Mouse (Mus musculus) spleen, adult 12 weeks (tissue): ENCODE results near the gene Ost4.

Experiments used
- DNase-seq: peaks from one replicate; pipeline ENCODE4 v3.0.0; 2022; ENCODE audit warnings: low spot score

The Ost4 gene

GRCm38 (mm10) chr5:30907413-30908059 is at the start of gene Ost4:
Gene Ost4 (minus strand): TSS chr5:30907788.
- peak; percentile 97 for DNase-seq

- no peak for DNase-seq
Observed at GRCm38 (mm10) chr5:30955751-30956150, 48.2 kb upstream of the Ost4 start.

GRCm38 (mm10) chr5:30954556-30954955 is 47.0 kb upstream of the Ost4 start:
- DNase-seq, result no peak

GRCm38 (mm10) chr5:30954065-30954464 is 46.5 kb upstream of the Ost4 start:
- DNase-seq, result no peak

GRCm38 (mm10) chr5:30952551-30952950 is 45.0 kb upstream of the Ost4 start:
- no peak for DNase-seq

- no peak for DNase-seq
Observed at GRCm38 (mm10) chr5:30951706-30952105, 44.1 kb upstream of the Ost4 start.

GRCm38 (mm10) chr5:30950922-30951321 is 43.3 kb upstream of the Ost4 start:
- no peak for DNase-seq

GRCm38 (mm10) chr5:30950451-30950850 is 42.9 kb upstream of the Ost4 start:
- DNase-seq, result no peak

- DNase-seq, result peak; percentile 76
Observed at GRCm38 (mm10) chr5:30949654-30950326, 42.2 kb upstream of the Ost4 start.

- DNase-seq, result no peak
Observed at GRCm38 (mm10) chr5:30948620-30949019, 41.0 kb upstream of the Ost4 start.

GRCm38 (mm10) chr5:30944956-30945781 is 37.6 kb upstream of the Ost4 start, which contains the start of gene Cgref1:
Gene Cgref1 (minus strand): TSS chr5:30945591.
- no peak for DNase-seq

- DNase-seq, result no peak
Observed at GRCm38 (mm10) chr5:30944344-30944743, 36.8 kb upstream of the Ost4 start.

- no peak for DNase-seq
Observed at GRCm38 (mm10) chr5:30943004-30943403, 35.4 kb upstream of the Ost4 start.

GRCm38 (mm10) chr5:30934725-30935461 is 27.3 kb upstream of the Ost4 start:
- DNase-seq, result no peak

GRCm38 (mm10) chr5:30933705-30934104 is 26.1 kb upstream of the Ost4 start:
- no peak for DNase-seq

GRCm38 (mm10) chr5:30931378-30931777 is 23.8 kb upstream of the Ost4 start:
- DNase-seq, result no peak

- no peak for DNase-seq
Observed at GRCm38 (mm10) chr5:30930846-30931245, 23.3 kb upstream of the Ost4 start.

- no peak for DNase-seq
Observed at GRCm38 (mm10) chr5:30930121-30930520, 22.5 kb upstream of the Ost4 start.

GRCm38 (mm10) chr5:30927945-30928529 is 20.4 kb upstream of the Ost4 start:
- no peak for DNase-seq

- DNase-seq, result no peak
Observed at GRCm38 (mm10) chr5:30926073-30926472, 18.5 kb upstream of the Ost4 start.

GRCm38 (mm10) chr5:30925217-30925616 is 17.6 kb upstream of the Ost4 start:
- DNase-seq, result no peak

- DNase-seq, result no peak
Observed at GRCm38 (mm10) chr5:30924614-30925013, 17.0 kb upstream of the Ost4 start.
